Mouse (Mus musculus) layer of hippocampus, postnatal 14 days (tissue): ENCODE data around the gene Dmap1. TPM values are rescaled to one million over a fixed set of nuclear protein-coding genes. Genes with fewer than 3 reads are reported as not detected.

Source experiments
- DNase-seq, 2 experiments: peaks; one replicate each; pipeline ENCODE4 v3.0.0; 2021 to 2022; ENCODE audit warnings: low spot score in 2 of 2, mixed read lengths in 1 of 2
- long read RNA-seq, 2 experiments: library from polyadenylated mRNA; stranded (forward); transcript quantifications; one replicate each; pipeline ENCODE4 v2.0.0; 2021
- total RNA-seq, 2 experiments: library from RNA; stranded (reverse); gene quantifications; 2 replicates each; pipeline ENCODE4 v1.2.3; 2021

The Dmap1 gene
- total RNA-seq, result 10 to 100 TPM; 31.8 TPM
- long read RNA-seq, experiment 1, transcript Dmap1-201 (11 exons, 1,566 nt), result major isoform, 13 of 35 reads
- long read RNA-seq, experiment 1, partial matches to known transcripts, result 6 of 35 reads
- long read RNA-seq, experiment 1, other reads (novel, unspliced or antisense), result 15 of 35 reads
- long read RNA-seq, experiment 2, transcript Dmap1-201 (11 exons, 1,566 nt), result major isoform, 15 of 40 reads
- long read RNA-seq, experiment 2, partial matches to known transcripts, result 5 of 40 reads
- long read RNA-seq, experiment 2, other reads (novel, unspliced or antisense), result 17 of 40 reads

DNA sequence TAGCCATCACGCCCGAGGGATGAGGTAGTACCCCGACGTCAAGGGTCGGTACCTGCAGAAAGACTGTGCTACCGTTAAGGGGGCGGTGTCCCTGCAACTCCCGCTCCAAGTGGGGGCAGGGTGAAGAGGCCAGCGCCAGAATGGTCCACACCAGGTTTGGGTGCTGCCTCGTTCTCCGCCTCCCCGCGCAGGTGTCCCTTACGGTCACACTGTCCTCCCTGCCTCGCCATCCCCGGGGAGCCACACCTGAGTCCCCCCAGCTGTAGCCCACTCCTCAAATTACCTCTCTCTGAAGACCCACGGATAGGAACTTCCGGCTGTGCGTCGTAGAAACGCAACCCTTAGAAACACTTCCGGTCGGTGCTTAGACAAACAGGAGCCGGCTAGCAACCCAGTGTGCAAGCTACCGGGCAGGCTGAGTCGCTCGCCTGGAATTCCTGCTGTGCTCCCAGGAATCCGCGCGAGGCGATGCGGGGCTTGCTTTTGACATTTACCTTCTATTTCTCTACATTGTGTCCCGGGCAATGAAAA is at the start of gene Dmap1:
Gene Dmap1 (minus strand): TSS at position 343 of the 531 bp plus-strand sequence.
- DNase-seq, result peak; percentile 89 to 90

DNA sequence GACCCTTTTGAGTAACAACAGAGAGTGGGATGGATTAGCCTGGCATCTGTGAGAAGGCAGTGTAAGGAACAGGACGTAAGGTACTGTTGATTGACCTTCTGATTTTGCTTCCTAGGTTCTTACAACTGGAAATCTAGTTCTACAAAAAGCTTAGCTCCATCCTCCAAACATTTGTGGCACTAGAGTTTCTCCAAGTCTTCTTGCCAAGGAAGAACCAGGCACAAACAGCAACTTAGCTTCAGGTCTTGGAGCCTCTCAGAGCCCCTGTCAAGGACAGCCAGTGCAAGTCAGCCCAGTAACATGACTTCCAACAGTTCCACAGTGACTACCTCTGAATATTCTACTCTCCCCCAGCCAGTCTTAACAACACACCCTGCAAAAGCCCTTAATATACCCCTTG is 42.0 kb upstream of the Dmap1 start, which contains the start of gene Gm12845:
Gene Gm12845 (plus strand): TSS at position 301 of the 400 bp plus-strand sequence.
- no peak for DNase-seq

DNA sequence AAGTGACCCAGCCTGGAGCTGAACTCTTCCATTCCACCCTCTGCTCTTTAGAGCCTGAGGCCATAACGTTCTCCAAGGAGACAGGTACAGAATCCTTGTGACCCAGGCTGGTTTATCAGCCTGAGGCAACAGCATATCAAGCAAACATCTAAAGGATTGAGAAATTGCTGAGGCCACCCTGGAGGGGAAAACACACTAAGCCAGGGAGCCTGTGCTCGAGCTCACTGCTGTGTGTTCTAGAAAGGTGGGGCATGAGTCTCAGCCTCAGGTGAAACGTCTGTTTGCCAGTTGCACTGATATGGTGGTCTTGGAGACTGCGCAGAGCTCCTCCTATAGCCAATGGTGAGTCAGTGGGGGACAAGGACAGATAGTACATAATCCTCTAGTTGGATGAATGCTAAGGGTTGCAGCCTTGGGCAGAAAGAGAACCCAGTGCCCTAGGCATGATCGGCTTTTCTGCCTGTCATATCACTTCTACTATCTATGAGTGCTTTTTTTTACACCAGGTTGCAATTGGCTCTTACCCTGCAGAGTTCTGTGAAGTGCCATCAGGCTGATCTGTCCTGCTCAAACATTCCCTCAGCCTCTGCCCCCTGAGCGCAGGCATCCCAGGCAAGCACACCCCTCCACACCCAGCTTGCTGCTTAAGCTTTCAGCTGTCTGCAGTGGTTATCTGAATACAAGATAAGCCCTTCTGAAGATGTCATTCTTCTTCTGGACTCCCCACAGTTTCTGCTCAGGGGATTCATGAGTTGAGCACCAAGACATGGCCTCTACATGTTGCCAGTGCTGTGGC is 31.4 kb upstream of the Dmap1 start:
- no peak for DNase-seq

DNA sequence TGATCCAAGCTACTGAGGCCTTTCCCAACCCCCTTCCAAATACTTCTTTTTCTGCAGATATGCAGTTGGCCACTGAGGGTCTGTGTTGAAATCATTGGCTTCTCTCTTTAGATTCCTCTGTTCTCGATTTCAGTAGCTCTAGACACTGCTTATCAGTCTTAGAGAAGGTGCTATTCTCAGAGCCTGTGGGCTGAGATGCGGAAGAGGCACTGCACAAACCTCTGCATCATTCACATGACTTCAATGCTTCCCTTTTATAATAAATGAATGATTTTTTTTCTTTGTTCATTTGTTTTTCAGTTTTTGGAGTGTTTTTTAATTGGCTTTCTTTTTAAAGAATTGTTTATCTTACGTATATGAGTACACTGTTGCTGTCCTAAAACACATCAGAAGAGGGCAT is 30.2 kb upstream of the Dmap1 start:
- no peak for DNase-seq

DNA sequence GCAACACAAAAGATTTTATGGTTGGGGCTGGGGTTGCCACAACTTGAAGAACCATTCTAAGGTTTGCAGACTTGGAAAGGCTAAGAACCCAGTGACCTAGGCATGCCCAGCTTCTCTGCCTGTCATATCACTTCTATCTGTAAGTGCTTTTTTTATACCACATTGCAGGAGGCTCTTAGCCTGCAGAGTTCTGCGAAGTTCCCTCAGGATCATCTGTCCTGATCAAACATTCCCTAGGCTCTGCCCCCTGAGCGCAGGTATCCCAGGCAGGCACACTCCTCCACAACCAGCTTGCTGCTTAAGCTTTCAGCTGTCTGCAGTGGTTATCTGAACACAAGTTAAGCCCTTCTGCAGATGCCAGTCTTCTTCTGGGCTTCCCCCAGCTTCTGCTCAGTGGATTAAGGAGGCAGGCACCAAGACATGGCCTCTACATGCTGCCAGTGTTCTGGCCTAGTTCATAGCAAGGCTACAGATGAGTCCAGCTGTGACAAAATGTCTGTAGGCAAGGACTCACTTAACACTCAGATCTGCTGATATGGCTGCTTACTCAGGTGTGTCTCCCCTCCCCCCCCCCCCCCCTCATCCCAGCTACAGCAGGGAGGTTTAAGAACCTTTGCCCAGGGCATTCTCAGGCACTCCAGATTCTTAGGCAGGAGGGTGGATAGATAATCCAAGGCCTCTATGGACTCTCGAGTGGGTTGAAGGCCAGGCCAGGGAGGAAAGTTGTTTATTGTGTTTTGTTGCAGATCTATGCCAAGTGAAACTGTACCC is 26.9 kb upstream of the Dmap1 start:
- DNase-seq, result no peak

DNA sequence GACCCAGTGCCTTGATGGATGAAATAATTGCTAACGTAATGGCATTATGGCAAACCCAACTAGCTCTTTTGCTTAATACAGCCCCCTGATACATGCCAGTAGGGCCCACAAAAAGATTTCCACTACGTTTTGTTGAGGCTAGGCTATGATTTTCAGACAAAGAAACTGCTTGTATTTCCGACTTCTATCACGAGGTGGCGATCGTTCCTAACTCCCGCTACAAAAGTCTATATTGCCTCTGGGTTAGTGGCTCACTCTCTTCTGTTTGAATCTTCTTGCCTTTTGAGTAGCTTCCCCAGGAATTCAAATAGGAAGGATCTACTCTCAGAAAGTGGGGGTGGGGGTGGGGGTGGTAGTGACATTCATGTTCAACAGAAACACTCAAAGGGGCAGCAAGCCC is 23.3 kb upstream of the Dmap1 start:
- peak; percentile 56 to 60 for DNase-seq

DNA sequence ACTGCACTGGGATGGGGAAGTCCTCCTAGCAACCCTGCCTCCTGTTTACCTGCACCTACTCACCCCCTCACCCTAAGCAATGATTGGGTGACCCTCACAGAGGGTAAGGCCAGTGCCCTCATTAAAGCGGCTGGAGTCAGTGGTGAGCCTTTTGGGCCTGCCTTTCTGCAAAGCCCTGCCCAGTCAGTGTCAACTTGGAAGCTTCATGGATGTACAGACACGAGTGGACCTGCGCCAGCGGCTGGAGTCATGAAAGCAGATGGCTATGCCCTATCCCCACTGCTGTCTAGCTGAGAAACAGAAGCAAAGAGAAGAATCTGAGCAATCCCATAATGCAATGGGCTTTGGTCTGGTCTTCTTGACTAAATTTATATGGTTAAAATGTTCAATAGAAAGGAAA is 4.3 kb upstream of the Dmap1 start:
- no peak for DNase-seq

DNA sequence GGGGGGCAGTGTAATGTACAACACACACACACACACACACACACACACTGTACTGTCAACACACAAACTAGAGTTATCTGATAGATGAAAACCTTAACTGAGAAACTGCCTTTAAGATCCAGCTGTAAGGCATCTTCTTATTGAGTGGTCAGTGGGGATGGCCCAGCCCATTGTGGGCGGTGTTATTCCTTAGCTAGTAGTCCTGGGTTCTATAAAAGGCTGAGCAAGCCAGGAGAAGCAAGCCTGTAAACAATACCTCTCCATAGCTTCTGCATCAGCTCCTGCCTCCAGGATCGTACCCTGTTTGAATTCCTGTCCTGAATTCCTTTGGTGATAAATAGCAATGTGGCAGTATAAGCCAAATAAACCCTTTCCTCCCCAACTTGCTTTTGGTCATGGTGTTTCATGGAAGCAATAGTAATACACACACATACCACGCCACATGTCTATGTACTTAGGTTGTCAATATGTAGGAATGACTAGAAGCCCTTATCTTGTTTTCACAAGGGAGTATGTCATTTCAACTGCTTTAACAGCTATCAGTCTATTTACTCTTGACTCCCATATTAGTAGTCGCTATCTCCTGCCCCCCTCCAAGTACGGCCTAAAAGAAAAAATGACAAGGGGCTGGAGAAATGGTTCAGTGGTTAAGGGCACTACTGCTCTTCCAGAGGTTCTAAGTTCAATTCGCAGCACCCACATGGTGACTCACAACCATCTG is 1.1 kb upstream of the Dmap1 start:
- DNase-seq, result no peak

DNA sequence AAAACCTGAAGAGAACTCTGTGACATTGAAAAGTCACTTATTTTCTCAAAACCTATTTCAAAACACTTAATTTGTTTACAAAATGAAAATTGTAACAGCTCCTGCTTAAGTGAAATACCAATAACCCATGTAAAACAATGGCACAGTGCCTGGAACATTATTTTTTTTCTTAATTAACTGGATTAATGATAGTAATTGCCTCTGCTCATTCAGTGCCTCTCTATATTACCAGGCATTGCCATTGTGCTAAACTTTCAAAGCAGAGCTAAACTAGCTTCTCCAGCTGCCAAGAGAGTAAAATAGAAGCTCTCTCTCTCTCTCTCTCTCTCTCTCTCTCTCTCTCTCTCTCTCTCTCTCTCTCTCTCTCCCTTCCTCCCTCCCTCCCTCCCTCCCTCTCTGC is 390 bp upstream of the Dmap1 start:
- DNase-seq, result no peak

DNA sequence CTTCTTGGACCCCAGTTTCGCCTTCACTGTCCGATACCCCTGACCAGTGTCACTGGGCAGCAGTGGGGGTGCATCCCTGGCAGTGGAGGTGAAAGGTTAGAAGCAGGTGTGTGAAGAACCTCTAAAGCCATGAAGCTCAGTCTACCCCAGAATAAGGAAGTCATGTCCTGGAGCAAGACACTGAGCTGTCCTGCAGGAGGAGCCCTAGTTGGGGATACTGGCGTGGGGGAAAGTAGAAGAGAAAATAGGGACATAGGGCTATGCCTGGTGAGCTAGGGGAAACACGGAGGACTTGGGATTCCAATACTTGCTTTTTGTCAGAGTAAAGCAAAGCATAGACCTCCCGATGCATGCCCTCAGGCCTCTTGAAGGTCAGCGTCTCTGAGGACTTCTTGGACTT is 1.1 kb downstream of the Dmap1 start:
- DNase-seq, result no peak

DNA sequence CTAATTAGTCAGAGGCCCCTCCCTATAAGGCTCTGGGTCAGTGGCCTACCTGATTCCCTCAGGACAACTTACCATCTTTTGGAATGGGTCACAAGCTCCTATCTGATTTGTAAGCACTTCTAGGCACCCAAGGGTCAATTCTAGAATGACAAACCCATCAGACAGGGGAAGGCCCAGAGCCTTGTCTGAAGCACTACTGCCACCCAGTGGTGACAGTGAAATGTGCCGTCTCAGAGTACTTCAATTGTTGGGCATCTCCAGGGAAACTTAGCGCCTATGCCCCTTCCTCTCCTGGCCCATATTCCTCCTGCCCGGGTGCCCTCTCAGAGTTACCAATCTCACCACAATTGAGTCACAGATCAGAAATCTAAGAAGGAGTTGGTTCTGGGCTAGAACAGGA is 5.2 kb downstream of the Dmap1 start:
- DNase-seq, result peak; percentile 82 to 89

DNA sequence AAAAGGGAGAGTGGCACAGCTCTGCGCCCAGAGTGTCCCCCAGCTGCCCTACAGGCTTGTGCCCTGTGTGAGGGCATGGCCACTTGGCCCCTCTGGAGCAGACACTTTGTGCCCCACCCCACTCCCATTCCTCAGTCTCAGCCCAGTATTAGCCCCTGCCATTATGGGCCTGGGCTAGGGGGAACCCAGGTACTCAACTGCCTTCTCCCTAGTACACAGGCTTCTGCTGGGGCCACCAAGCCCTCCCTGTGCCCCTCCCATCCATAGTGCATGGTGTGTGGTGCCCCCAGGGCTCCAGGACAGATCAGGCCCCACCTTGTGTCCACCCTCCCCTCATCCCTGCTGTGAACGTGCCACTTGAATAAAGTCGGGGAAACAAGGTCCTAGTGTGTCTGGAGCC is 8.2 kb downstream of the Dmap1 start:
- no peak for DNase-seq

DNA sequence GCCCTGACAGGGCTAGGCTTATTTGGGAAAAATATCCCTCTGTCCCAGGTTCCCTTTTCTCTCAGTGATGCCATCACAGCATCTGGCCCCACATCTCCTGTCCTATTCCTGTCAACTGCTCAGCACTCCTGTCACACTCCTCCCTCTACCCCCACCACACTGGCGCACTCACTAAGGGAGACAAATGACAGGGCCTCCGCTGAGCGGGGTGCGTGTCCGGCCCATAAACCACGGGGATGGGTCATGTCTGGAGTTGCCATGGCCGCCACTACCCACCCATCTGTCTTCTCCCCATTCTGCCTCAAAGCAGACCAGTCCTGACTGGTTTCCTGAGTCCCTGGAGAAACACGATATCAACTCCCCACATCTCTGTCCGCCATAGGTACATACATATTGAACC is 10.0 kb downstream of the Dmap1 start:
- DNase-seq, result no peak

DNA sequence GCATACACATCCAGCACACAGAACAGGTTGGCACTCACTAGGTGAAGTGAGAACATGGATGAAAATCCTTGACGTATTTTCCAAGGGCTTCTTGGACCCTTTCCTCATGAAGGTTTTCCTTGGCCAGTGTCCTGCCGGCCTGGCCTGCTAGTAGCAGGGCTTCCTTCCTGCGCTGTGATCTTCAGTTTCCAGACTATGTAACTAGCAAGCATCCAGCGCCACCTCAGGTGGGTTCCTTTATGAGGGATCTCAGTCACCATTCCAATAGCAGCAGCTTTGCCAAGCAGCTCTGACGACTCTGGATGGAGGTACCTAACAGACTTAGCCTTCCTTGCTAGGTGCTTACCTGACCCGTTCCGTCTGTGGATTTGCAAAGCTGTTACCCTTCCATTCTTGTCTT is 12.2 kb downstream of the Dmap1 start:
- no peak for DNase-seq

DNA sequence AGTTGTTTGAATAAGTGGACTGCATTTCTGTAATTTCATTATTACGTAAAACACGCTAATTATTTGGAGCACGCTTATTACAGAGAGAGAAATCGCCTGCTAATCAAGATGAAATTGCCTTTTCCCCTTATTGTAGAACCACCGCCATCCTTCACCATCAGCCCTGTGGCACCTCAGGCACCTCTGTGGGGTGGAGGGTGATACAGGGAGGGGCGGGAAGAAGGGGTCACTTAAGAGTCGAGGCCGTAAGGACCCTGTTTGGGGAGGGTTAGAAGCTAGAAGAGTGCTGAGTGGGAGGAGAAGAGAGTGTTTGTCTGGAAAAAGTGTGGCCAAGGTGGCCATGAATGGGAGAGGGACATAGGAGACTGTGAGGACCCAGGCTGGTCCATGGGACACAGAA is 16.0 kb downstream of the Dmap1 start:
- no peak for DNase-seq

DNA sequence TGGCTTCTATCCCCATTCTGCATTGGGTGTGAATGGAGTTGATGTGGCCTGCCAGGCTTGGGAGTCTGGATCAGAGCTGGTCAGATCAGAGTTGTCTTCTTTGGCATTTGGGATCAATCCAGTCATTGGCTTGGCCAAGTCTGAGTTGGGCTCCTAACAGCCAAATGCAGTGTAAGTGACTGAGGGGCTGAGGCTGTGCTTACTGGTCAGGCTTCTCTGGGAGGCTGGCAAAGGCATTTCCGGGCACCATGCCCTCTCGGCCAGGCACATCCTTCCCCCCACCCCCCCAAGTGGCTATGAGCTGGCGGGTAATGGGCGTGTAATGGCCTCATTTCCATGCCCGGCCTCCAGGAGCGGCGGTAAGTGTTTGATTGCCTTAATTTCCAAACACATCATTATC is 16.5 kb downstream of the Dmap1 start:
- DNase-seq, result peak in 1 of 2 experiments; percentile 78

DNA sequence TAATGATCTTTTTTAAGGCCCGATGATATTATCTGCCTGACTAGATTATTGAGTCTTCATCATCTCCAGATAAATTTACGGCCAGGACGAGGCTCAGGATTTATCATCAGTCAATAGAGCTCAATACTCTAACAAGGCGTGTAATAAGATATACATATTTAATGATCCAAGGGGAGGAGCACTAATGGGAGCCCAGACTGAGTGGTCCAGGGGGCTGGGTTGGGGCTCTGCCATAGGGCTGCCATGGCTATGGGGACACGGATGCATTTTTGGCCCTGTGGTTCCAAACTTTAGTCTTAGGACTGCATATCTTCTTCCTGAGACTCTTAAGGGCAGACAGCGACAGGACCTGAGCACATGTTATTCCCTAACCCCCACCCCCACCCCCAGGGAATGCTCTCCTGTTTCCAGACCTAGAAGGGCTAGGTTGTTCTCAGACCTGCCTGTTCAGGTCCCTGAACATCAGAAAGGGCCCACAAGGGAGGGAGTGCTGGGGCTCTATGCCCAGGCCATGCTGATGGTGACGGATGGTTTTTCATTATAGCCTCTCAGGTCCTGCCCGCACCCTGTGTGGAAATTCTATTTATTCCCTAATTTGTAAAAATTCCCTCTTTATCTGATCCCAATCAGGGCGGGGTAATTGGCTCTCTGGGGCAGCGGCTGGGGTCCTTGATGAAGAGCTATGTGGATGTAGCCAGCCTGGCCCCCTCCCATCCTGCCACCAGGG is 17.5 kb downstream of the Dmap1 start:
- DNase-seq, result no peak

DNA sequence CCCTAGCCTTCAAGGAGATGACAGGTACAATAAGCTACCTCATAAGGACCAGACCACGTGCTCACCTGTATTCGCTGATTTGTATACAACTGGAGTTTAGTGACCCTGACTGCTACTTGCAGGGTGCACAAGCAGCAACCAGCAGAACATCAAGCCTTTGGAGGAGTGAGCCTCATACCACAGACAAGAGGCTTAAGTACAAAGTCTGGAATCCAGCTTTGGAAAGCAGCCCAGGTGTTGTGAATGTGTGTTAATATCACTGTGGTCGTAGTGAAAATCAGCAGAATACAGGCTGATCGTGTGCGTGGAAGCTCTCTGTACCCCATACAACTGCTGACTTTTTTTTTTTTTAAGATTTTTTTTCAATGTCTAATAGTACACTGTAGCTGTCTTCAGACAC is 22.1 kb downstream of the Dmap1 start:
- no peak for DNase-seq

DNA sequence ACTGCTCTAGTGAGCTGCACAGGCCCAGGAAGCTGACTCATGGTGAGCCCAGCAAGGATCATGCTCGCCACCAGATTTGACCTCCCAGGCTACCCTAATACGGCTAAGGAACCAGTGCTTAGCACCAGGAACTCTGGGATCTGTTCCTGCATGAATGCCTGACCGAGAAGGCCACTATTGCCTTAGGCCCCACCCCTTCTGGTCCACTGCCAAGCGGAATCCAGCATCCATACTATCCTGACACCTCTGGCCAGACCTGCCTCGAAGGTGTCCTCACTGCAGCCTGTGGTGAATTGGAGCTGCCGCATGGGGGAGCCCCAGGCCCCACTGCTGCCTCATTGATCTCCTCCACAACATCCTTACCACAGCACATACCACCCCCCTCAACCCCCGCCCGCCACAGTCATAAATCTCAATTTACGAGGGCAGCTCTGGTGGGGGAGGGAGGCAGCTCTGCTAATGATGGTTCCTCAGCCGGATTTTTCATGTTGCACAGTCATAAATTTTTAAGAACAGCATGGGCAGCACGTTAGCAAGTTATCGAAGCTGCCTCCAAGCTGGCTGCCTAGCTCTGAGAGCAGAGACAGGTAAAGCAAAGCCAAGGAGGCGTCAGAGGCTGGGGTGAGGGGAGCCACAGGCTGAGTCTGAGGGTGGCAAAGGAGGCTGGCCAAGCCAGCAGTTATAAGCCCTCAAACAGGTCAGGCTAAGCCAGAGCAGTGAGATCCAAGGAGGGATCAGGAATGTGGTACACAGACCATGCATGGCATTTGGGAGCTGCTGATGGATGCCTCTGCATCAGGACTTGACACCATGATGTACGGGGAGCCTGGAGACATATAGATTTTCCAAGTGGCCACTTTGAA is 23.3 kb downstream of the Dmap1 start:
- DNase-seq, result no peak
